Mouse (Mus musculus) embryo, embryonic 11.5 days (tissue): ENCODE data around the gene Fcnb.

Source experiments
- DNase-seq: peaks from one replicate; pipeline ENCODE4 v3.0.0-alpha.2; 2012; ENCODE audit warnings: low read depth, low spot score

Gene Fcnb

DNA sequence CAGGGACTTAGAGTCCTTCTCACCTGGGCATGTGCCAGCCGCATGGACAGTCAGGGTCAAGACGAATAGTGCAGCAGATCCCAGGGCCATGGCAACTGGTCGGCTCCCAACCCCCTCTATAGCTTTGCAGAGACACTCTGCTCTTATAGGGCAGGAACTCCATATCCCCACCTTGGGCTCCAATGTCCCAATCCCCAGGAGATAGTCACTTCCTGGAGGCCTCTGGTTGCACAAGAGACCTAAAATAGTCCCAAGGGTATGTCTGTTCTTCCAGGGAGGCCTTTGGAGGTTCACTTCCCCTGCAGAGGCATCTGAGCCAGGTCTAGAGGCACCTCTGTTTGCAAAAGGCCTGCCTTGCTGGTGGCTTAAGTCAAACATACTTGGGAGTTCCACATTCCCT, at the start of gene Fcnb:
Gene Fcnb, minus strand, starts transcription at position 118 of the 400 bp plus-strand sequence.
- DNase-seq, result no peak

GRCm38 (mm10) chr2:28133833-28134232, 49.1 kb upstream of the Fcnb start:
- no peak for DNase-seq

DNA sequence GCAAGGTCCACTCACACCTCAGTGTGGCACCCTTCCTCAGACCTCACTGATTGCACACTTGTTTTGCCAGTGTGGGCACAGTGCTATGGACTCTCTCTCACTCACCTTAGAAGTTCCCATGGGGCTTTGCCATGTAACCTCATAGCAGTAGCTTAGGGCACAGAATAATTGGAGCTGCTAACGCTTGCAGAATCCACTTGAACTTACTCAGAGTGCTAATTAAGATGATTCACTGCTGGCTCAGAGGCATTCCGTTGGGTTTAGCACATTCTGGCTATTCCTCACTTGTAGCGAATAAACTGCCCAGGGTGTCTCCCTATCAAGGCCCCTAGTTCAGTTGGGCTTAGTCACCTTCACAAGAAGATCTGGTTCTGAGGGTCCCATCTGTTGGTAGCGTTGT, 47.4 kb upstream of the Fcnb start:
- no peak for DNase-seq

GRCm38 (mm10) chr2:28126763-28127438, 42.2 kb upstream of the Fcnb start:
- DNase-seq, result no peak

DNA sequence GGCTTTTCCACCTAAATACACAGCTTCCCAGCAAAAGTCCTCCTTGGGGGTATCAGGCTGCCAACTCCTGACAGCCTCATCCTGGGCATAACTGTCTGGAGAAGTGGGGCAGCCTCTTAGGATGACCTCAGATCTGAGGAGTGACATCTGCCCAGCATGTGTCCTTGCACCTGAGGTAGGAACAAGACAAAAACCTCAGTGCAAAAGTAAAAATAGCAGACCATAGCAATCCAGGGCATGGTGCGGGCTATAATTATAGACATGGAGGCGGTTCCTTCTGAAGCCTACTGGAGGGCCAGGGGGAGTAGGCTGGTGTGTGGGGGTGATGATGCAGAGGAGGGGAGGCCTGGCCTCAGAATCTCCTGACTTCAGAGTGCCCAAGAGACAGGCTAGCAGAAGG, 39.2 kb upstream of the Fcnb start:
- DNase-seq, result no peak

DNA sequence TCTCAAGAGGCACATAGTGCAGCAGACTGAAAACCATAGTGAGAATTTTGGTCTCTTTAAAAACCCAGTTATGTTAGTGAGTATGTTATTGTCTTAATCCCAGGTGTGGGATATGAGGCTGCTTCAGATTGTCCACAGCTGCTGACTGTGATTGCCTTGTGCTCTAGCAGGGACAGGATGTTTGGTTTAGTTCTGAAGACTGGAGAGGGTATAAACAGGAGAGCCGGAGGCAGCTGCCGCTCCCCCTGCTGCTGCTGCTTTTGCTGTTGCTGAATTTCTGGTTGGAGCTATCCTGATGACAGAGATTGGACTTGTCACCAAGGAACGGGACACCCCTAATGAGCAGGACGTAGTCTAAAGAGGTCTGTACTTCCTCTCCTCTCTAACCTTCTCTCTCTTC, 36.6 kb upstream of the Fcnb start:
- no peak for DNase-seq

GRCm38 (mm10) chr2:28120342-28120741, 35.7 kb upstream of the Fcnb start:
- no peak for DNase-seq

DNA sequence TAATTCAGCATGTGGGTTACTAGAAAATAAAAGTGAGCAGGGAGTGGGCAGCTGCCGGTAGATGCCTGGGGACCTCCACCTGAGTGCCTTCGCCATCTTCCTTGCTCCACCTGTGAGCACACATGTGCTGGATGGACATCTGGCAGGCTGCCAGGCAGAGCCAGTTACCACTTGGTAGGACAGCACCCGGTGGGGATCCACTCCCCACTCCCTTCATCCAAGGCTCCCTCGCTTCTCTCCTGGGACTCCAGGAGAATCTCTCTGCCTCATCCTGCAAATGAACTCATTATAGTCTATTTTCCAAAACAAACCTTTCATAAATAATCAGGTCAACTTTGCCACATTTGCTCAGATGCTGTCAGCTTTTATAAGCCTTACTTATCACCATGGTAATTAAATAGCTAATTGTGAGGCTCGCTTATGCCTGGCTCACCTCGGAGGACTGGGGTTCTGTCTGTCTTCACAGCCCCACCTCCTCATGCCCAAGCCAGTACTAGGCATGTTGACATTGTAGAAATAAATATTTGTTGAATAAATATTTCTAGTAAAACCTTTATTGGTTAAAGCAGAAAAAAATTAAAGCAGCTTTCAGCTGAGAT, 33.9 kb upstream of the Fcnb start:
- no peak for DNase-seq

DNA sequence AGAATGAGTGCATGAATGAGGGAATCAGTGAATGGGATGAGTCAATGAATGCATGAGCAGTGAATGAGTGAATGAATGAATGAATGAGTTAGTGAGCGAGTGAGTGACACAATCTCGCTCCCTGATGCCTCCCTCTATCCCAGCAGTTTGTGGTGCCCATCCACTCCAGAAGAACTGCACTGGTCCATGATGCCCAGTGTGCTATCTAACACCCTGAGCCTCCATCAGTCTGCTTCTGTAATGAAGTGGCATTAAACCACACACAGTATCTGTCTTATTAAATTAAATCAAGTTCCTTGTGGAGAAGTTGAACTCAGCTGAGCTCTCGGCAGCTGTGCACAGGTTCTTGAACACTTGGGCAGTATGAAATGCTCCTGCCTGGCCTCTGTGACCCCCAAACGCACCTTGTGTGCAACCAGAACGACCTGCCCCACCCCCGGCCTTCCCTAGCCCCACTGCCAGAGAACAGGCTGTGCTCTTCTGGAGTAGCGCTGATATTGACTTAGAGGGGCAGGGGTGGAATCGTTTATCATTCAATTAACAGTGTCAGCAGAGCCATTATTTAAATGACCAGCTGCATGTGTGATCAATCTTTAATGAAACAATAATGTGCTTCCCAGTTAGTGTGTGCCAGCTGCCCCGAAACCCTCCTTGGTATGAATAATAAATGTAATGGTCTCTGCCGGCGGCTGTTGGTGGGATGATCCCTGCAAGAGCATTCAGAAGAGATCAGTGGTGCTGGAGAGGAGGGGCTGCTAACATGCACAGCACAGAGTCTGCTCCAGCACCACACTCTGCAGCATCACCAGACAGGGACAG, 33.0 kb upstream of the Fcnb start:
- DNase-seq, result no peak

DNA sequence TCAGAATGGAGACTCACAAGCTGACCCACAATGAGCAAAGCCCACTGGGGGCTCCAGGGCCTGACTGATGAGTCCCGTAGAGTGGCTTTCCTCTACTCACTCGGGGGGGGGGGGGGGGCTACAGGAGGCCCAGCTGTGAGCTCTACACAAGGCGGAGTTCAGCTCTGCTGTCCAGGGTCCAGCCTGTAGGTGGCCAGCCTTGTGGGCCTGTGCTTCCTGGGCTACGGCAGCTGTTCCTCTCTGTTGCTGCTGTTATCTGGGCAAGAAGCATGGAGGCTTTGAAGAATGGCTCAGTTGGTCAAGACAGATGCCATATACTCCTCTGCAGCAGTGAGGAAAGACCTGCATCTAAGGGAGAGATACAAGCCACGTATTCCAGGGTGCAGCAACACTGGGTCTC, 24.1 kb upstream of the Fcnb start:
- no peak for DNase-seq

GRCm38 (mm10) chr2:28106002-28106401, 21.3 kb upstream of the Fcnb start:
- DNase-seq, result no peak

DNA sequence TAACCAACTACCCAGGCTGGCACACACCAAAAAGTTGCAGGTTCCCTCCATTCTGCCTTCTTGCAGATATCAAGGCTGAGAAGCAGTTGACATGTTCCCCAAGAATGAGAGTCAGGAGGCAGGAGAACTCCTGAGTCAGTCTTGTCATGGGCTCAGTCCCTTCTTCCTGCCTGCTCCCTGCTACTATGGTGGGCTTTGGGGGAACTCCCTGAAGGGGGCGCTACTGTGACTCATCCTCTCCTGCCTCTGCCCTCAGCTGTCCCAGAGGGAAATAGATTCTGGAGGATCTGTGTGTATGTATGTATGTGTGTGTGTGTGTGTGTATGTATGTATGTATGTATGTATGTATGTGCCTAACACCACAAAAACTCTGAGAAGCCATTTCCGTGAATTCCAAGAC, 19.0 kb upstream of the Fcnb start:
- DNase-seq, result no peak

- DNase-seq, result no peak
Measured at GRCm38 (mm10) chr2:28101892-28102291, 17.2 kb upstream of the Fcnb start.

DNA sequence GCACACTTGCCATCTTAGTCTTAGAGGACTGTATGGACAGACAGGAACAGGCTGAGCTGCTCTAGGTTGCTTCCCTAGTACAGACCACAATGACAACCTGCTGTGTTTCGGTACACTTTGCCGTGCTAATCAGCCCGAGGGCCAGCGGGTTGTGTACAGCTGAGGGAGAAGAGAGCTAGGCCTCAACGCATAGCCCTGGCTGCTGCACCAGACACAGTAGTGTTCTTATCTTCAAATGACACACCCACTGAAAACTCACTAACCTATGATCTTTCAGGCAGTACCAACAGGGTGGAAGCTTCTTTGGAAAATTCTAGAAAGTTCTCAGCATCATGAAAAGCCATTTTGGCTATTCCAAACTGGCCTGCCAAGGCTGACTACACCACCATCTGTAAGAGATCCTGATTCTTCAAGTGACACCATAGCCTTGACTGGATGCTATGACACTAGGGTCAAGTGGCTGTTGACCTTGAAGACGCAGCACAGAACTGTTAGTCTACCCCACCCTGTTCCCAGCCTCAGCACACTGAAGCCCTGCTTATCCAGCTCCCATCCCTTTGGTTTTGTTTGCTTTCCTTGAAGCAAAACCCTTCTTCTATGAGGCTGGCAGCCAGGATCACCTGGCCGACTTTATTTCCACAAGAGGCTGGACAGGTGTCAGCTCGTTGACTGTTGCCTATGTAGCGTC, 16.3 kb upstream of the Fcnb start:
- DNase-seq, result no peak

- no peak for DNase-seq
Measured at GRCm38 (mm10) chr2:28098547-28099505, 14.1 kb upstream of the Fcnb start.

DNA sequence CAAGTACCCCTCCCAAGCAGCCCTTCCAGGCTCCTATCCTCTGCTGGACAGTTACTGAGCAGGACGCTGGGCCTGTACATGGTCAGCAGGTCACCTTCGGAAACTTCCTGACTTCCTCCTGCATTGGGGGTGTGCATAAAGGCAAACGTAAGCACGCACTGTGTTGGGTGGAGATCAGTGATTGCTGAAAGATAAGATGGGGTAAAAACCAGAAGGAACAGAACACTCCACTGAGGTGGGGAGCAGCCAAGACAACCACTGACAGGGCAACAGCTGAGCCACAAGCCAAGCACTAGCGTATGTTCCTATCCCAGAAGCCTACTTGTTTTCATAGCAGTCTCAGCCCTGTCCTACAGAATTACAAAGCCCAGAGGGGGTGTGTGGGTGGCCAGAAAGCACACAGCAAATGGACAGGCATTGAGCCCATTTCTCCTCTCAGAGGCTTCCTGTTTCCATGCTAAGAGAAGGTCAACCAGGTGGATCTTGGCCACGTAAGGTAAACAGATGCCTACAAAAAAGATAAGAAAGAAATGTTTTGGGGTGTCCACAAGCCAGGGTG, 12.1 kb upstream of the Fcnb start:
- DNase-seq, result no peak

DNA sequence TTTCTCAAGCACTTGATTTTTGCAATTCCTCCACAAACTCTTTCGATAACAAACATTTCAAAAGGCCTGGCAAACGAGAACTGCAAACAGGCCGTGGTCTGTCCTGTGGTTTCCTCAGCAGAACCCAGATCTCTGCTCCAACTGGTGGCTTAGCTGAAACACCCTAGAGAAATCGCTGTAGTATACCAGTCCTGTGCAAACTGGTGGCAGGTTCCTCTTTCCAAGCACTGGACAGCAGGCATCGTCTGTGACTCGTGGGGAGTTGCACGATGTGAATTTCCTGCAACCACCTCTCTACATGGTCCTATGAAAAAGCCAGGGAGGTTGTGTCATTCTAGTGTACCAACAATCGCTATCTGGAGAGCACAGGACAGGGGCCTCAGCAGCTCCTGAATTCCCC, 7.4 kb upstream of the Fcnb start:
- no peak for DNase-seq

- DNase-seq, result no peak
Measured at GRCm38 (mm10) chr2:28091042-28091441, 6.4 kb upstream of the Fcnb start.

- no peak for DNase-seq
Measured at GRCm38 (mm10) chr2:28090299-28091008, 5.8 kb upstream of the Fcnb start.

DNA sequence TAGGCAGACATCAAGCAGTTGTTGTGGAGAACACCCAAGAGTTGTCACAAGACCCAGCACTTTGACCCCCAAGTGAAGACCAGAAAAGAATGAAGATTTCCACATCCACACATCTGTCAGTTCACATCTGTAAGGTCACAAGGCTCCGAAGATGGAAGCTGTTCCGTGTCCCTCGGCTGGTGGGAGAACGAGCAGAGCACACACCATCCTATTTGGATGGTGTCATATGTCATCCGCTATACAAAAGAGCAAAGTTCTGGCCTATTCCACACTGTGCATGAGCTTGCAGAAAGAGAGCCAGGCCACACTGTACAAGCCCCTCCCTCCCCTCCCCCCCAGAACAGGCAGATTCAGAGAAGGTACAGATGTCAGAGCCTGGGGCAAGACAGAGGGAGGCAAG, 4.4 kb upstream of the Fcnb start:
- no peak for DNase-seq
